Mouse (Mus musculus) macrophage (primary cell): ENCODE results near the gene Fbxw19. TPM values are rescaled to one million over a fixed set of nuclear protein-coding genes. Genes with fewer than 3 reads are reported as not detected.
"Not testable (repeated sequence)": the region's sequence is repeated elsewhere in the genome, so short reads cannot be mapped to it uniquely, and the experiment has no call there.

ENCODE experiments used
- H3K27ac ChIP-seq: fragments of 350-480 bp; formaldehyde crosslinking; 2 replicates; pipeline ENCODE4 v1.9.0; 2021
- H3K36me3 ChIP-seq: fragments of 350-480 bp; formaldehyde crosslinking; 2 replicates; pipeline ENCODE4 v1.9.0; 2021; ENCODE audit errors: inconsistent target
- H3K4me3 ChIP-seq: fragments of 350-480 bp; formaldehyde crosslinking; 2 replicates; pipeline ENCODE4 v1.9.0; 2021; ENCODE audit errors: inconsistent target
- H3K79me2 ChIP-seq: fragments of 350-480 bp; formaldehyde crosslinking; 2 replicates; pipeline ENCODE4 v1.9.0; 2021; ENCODE audit errors: inconsistent target
- WGBS: methylation state at CpG from one replicate; pipeline ENCODE4 v1.1.7; 2026; ENCODE audit warnings: inconsistent platforms; ENCODE audit not compliant: missing documents; 5-methylcytosine and 5-hydroxymethylcytosine counted together
- polyA plus RNA-seq: library from polyadenylated mRNA; stranded (reverse); fragments of 250-400 nt; gene quantifications from 3 replicates; pipeline ENCODE4 v1.2.4, GENCODE M21; 2018; ENCODE audit warnings: inconsistent platforms
- total RNA-seq, 78 experiments: library from RNA; depleted of rRNA; stranded (reverse); fragments of 250-400 nt; gene quantifications; 1 replicate in 9 of 78; 2 replicates in 24 of 78; 3 replicates in 43 of 78; 4 replicates in 2 of 78; pipeline ENCODE4 v1.2.4; 2018; ENCODE audit warnings: inconsistent platforms in 56 of 78

The Fbxw19 gene
- total RNA-seq (2018; cell fraction: chromatin; rRNA removed), result not detected
- total RNA-seq (2018; cell fraction: cytosol; rRNA removed), result not detected
- total RNA-seq (2018; cell fraction: nucleus; rRNA removed), result not detected
- not detected in 3 replicates for polyA plus RNA-seq

GRCm38 (mm10) chr9:109495775-109496174 is at the start of gene Fbxw19:
Fbxw19 (minus strand) TSS chr9:109495875.
- H3K27ac ChIP-seq, H3K79me2 ChIP-seq, H3K4me3 ChIP-seq, H3K36me3 ChIP-seq: not testable (repeated sequence)
- WGBS, result 78% methylated on average over 1 of the region's 1 CpGs

GRCm38 (mm10) chr9:109523385-109524064 is 27.9 kb upstream of the Fbxw19 start:
- WGBS, result 82% methylated on average over 5 of the region's 5 CpGs
- Histone ChIP-seq H3K4me3 (no peak overlapping the region), H3K27ac (no peak overlapping the region), H3K79me2 (no peaks in the 10 kb centered on the region), H3K36me3 (no peaks in the 10 kb centered on the region)

DNA sequence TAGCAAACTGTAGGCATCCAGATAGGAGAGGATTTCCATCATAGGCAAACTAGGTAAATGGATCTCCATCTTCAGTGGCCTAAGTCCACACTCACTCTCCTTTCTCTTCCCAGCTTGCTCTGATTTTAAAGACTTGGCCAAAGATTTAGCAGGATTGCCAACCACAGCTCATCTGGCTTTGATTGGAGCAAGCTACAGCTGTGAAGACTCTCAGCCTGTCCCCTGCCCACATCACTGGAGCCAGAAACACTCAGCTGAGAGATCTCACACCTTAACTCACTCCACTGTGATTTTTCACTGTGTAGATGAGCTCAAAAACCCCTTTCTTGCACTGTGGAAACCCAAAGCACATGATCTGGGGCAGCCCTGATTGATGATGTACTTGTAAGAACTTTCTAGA is 46.6 kb downstream of the Fbxw19 start, which contains the start of gene Fbxw16:
Gene Fbxw16 (minus strand): TSS at position 101 of the 400 bp plus-strand sequence.
- Histone ChIP-seq H3K79me2 (no peaks in the 10 kb centered on the region), H3K27ac (no peak within 1 kb of the TSS), H3K36me3 (no peaks in the 10 kb centered on the region), H3K4me3 (no peak within 1 kb of the TSS)

- Histone ChIP-seq H3K36me3 (no peaks in the 10 kb centered on the region), H3K79me2 (no peaks in the 10 kb centered on the region), H3K27ac (no peak overlapping the region), H3K4me3 (no peak overlapping the region)
- WGBS, result 78% methylated on average over 1 of the region's 1 CpGs
Observed at GRCm38 (mm10) chr9:109432956-109433355, 62.7 kb downstream of the Fbxw19 start.

Other genes with a start within 250 kb of the Fbxw19 start
- gene Fbxw14, start 208.2 kb downstream of the Fbxw19 start, polyA plus RNA-seq, result not detected in 3 replicates
- not detected in 3 replicates for gene Fbxw28, start 156.2 kb downstream of the Fbxw19 start, polyA plus RNA-seq
- gene Fbxw22, start 91.6 kb downstream of the Fbxw19 start, polyA plus RNA-seq, result not detected in 3 replicates
- gene Fbxw16, start 46.7 kb downstream of the Fbxw19 start, polyA plus RNA-seq, result not detected in 3 replicates
- gene Fbxw15, start 72.4 kb upstream of the Fbxw19 start, polyA plus RNA-seq, result not detected in 3 replicates
- gene Fbxw24, start 130.2 kb upstream of the Fbxw19 start, polyA plus RNA-seq, result not detected in 3 replicates
- gene Fbxw25, start 168.8 kb upstream of the Fbxw19 start, polyA plus RNA-seq, result not detected in 3 replicates
- not detected in 3 replicates for gene Fbxw18, start 206.8 kb upstream of the Fbxw19 start, polyA plus RNA-seq